Mouse (Mus musculus) myocyte (in vitro differentiated cells): Measurements from ENCODE around the gene Qk.

Source experiments
- CEBPB ChIP-seq: IDR thresholded peaks from 2 replicates; pipeline ENCODE4 v1.6.1; 2011; ENCODE audit warnings: mild to moderate bottlenecking, moderate library complexity; ENCODE audit not compliant: poor library complexity, insufficient read depth, severe bottlenecking
- MYOD1 ChIP-seq, 3 experiments: IDR thresholded peaks; one replicate each; pipeline ENCODE4 v1.6.1; 2011; ENCODE audit warnings: control low read depth in 2 of 3, low read depth in 2 of 3, mild to moderate bottlenecking in 2 of 3, moderate library complexity in 1 of 3; ENCODE audit not compliant: insufficient read length in 2 of 3, control insufficient read depth in 1 of 3
- POLR2A ChIP-seq: IDR thresholded peaks from one replicate; pipeline ENCODE4 v1.6.1; 2011; ENCODE audit warnings: low read depth, mild to moderate bottlenecking, control low read depth, moderate library complexity; ENCODE audit not compliant: insufficient read length
- POLR2AphosphoS2 ChIP-seq: IDR thresholded peaks from one replicate; pipeline ENCODE4 v1.6.1; 2011; ENCODE audit warnings: low read depth, control low read depth; ENCODE audit not compliant: insufficient read length
- TCF12 ChIP-seq: IDR thresholded peaks from one replicate; pipeline ENCODE4 v1.6.1; 2011; ENCODE audit warnings: mild to moderate bottlenecking, control low read depth; ENCODE audit not compliant: poor library complexity, insufficient read depth, severe bottlenecking
- USF1 ChIP-seq: IDR thresholded peaks from one replicate; pipeline ENCODE4 v1.6.1; 2011; ENCODE audit warnings: low read depth, mild to moderate bottlenecking, control low read depth, moderate library complexity

DNA sequence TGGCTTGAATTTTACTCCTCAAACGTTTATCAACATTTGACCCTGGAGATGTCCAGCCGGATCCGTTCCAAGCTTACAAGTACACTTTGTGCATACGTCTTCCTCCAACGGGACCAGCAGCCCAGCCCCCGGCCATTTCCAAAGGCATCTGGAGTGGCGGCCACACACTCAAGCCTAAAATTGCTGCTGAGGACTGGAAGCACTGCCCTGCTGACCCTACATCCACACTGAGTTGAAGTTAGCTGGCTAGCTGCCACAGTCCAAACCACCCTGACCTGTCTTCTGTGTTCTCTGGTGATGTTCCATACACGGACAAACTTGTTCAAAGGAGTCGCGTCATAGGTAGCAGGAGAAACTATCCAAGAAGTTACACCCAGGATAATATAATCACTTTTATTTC is 18.6 kb upstream of the Qk start:
- no peak for TF ChIP-seq TCF12
- no peak for TF ChIP-seq POLR2A
- TF ChIP-seq MYOD1 (IDR thresholded peaks at IDR 0.05; ENCODE audit: control insufficient read depth in 1 of 3, insufficient read length in 2 of 3, low read depth in 2 of 3) = no peak
- TF ChIP-seq POLR2AphosphoS2 = no peak
- TF ChIP-seq CEBPB = no peak
- TF ChIP-seq USF1 = no peak
